Mouse (Mus musculus): ENCODE measurements at regions not wholly inside any gene's neighbourhood (a gene's known extent, or its start where the extent isn't known, plus 50 kb on each side); places are given as distances from the start of the nearest gene placed in this dataset.

DNA sequence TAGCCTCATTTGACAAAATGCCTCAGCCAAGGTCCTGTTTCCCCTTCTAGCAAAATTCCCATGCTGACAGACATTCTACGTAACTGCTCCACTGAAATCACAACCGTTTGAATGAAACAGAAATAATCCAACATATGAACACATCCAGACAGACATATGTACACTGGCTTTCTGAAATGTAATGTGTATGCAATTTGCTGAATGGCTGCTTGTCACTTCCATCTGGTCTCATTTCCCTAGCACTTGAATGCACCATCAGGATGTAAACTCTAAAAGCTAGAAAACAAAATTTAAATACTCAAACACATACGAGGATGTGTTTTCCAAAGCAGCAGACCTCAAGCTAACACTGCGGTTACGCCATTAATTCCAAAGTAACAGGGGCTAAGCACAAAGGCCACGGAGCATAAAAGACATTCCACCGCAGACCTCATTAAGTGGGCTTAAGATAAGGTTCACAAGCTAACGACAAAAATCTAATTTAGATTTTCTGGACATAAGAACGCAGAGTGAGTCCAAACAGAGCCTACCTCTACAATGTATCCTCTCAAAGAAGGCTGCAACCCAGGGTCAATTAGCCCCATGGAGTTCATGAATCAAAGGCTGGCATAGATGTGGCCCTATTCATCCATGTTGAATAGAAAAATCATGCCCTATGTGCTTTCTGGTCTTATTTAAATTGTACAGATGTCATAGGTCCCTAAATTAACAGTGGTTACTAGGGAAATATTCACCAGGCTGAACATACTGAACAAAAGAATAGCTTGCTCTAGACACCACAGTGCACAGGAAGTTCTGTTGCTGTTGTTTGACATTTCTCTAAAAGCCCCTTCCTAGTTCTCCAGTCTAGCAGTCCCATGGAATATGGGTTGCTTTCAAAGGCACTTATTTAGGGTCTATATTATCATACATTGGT, 630.5 kb downstream of the Nedd1 start:
- in situ Hi-C loops (cut with MboI, MseI): no loop called here

DNA sequence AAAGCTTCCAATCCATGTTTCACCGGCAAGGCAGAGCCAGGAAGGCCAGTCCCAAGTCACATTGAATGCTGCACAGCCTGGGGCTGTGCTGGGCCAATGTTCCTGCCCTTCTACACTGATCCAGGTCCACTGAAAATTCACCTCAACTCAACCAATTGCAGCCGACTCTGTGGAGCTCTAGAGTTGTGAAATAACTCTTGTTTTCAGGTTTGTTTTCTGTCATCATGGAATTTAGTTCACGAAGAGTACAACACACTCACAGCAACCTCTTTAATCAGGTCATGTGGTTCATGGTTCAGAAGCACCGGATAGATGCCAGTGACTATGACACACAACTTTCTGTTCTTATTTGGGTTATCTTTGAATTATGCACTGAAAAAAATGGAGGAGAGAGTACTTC, 640.1 kb downstream of the Nedd1 start:
- in situ Hi-C loops (cut with MboI, MseI): no loop called here

DNA sequence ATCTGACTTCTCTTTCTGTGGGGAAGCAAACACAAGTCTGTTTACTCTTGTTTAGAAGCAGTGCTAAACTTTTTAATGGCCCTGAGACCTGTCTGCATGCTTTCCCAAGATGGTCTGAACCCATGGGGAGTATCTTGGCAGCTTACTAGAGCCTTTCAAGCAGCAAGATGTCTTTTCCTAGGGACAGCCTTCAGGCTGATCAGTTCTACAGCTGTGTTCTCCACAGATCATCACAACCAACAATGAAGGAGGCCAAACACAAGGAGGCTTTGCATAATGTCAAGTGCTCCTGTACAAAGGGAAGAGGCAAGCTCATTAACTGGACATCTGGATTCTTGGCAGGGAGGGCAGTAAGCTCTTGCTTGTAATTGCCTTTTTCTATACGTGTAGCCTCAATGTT, 641.0 kb downstream of the Nedd1 start:
- in situ Hi-C loops (cut with MboI, MseI): no loop called here

DNA sequence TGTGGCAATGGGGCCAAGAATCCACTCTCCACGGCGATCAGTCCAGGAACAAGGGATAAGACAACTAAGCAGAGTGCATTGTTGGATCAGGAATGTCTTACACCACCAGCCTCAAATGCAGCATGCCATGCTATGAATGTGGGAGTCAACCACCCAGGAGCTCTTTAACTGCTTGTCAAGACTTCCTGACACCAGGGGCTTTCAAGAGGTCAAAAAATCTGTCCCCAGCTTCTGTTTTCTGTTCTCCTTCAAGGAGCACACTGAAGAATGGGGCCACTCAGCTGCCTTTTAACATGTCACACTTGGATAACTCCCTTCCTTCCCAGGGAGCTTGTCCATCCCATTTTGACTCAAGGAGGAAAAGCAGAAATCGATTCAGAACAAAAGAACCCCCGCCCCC, 642.8 kb downstream of the Nedd1 start:
- in situ Hi-C loops (cut with MboI, MseI): no loop called here

DNA sequence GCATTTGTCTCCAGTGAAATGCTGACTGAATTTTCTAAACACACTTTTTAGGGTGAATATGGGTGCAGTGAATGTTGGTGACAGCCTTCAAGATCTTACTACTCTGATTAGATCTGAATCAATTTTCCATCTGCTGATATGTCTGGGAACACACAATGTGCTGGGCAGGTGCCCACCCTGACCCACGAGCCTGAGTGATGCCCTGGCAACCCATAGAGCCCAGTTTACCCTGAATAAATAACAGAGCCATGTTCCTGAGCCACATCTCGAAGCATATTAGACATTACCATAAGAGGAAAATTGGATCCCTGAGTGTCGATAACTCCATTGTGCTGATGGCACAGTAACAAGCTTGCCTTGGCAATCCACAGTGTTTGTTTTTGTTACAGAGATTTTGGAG, 644.9 kb downstream of the Nedd1 start:
- in situ Hi-C loops (cut with MboI, MseI): no loop called here

DNA sequence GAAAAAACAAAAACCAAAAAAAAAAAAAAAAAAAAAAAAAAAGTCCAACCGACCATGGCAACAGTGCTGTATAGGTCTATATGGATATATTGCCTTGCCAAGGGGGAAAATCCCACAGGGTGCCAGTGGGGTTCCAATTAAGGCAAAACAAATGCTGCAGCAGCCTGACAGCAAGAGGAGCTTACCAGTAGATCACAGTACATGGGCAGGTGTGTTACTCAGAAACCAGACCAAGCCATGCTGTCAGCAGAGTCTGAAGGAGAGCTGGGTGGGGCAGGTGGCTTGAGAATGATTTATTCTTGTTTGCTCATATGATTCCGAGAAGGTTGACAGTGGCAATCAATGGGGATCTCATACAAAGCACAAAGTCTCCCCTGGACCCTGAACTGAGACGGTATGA, 645.5 kb downstream of the Nedd1 start:
- in situ Hi-C loops (cut with MboI, MseI): no loop called here

DNA sequence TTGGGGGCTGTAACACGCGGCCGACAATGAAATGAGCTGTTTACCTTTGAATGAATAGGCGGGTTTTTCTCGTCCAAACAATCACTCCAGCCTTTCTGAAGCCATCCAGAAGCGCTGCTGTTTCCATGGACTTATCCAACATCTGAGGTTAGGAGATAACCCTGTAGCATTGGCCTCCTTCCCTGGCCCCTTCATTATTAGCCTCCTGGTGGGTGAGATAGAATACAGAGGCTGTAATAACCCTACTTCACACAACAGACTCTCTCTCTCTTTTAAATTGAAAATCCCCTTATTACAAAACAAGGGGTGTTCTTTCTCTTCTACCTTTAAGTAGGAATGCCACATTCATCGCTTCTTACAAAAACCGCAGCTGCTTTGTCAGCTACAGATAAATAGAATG, 646.8 kb downstream of the Nedd1 start:
- in situ Hi-C loops (cut with MboI, MseI): no loop called here

DNA sequence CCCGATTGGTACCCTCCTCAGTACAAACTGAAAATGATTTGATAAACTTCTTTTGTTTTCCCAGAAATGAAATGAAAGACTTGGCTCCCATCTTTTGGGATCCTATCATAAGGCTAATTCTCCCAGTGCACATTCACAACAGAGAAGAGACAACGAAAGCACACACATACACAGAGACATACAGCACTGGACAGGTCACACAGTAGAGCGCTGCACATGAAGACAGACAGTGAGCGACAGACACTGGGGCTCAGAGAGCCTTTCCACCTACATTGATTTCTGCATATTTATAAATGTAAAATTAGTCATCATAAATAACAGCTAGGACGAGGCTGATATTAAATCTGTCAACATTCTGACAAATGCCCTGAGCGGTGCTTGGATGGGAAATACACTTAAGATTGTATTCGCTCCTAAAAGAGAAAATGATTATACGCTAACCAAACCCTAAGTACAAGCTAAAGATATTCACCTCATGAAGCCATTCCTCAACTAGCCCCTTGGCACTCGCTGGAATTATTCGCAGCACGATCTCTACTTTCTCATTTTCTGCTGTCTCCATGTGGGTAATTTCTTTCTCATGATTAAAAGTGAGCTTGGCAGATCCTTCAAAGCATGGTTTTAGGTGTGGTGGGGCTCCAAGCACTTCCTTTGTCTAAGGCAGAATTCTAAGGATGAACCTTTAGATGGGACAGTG, 647.4 kb downstream of the Nedd1 start:
- in situ Hi-C loops (cut with MboI, MseI): no loop called here

DNA sequence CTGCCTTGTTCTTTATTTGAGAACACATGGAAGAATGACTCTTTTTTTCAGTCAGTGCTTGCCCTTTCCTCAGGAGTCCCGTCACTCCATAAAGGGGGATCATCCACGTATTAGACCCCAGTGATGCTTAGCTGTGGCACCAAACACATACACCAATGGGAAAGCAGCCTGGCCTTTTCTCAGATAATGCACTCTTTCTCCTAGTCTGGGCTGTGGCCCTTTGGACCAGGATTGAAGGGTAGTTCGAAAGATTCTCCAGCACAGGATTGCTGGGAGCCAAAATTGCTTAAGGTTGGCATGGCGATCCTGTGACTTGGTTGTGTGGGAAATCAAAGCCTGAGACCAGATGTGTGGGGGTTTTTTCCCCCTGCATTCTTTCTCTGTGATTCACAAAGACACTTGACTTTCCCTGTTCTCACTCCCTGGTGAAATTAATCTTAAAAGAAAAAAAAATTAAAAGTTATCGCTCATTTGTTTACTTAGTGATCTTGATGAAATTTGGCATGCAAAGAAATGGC, 648.3 kb downstream of the Nedd1 start:
- in situ Hi-C loops (cut with MboI, MseI): no loop called here

DNA sequence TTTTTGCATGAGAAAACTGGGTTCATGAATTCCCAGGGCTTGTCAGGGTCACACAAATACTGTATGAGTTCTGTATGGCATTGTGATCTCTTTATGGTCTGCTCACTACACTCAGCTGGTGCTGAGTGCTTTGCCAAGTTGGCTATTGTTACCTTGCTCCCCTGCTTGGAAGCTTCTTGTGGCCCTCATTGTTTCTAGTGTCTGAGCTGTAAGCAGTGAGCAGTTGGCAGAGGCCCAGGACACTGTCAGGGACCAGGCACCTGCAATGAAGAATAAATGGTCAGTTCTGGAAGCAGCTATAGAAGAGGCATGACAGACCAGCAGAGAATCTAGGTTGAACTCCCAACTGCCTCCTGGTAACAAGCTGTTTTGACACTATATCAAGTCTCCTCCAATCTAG, 677.4 kb downstream of the Nedd1 start:
- in situ Hi-C loops (cut with MboI, MseI): no loop called here

DNA sequence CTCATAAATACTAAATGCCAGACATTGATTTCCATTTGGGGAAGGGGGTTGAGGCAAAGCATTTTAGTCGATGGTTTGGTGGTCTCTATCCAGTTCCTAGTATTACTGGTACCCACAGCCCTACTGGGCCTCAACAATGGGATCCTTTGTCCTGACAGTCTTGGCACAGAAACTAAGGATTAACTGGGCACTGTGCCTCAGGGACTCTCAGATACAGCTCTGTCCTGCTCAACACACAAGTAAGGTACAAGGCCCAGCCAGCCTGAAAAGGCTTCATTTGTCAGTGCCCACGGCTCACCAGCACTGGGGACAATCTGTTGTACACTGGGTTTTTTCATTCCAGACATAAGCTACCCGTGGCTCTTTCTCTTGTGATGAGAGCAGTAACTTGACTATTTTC, 686.0 kb downstream of the Nedd1 start:
- in situ Hi-C loops (cut with MboI, MseI): no loop called here

DNA sequence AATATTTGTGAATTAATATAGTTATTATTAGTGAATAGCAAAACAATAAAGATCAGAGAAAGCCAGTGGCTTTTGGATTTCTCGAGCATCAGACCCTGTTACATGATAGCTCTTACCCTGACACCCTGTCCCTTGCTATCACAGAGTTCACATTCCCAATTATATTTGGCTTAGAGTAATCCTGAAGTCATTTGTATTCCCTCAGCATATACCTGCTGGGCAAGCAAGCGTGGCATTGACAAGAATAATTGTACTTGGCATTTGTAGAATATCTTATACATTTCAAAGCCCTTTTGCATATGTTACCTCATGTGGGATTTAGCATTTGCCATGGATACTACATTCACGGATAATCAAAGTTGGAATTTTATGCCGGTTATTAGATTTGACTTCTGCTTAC, 692.0 kb downstream of the Nedd1 start:
- in situ Hi-C loops (cut with MboI, MseI): no loop called here

DNA sequence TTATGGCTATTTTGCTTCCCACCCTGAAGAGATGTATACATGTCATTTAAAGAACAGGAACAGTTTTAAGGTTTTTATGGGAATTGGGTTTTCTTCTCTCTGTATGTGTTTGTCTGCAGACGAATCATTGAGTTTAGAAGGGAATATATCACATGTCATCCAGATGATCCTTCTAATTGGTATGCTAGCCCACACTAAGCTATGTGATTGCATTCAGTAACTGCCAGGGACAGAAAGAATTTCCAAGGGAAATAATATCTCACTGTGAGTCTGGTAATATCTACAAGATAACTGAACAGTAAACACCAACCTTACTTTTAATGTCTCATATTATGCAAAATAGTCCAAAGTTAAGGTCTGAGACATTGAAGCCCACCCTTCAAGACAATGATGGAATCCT, 698.0 kb downstream of the Nedd1 start:
- in situ Hi-C loops (cut with MboI, MseI): loop anchor here in 1 of 2 experiments (10.0 kb wide), 1 partner anchor 1791 kb away; no protein-coding TSS in a partner anchor

DNA sequence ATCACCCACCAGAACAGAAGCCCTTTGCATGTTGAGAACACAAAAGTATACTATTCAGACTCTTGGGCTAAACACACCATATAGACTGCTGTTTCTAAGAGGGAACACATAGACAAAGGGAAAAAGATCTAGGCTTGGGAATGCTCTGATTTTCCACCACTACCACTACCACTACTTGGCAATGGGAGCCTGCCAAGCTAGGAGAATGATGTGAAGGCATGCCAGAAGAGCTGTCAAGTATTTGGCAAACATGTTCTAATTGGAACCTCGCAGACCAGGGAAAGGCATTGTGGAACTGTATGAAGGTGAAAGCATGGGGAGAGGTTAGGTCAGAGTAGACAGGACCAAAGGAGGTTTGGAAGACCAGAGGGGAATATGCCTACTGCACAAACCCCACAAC, 701.2 kb downstream of the Nedd1 start:
- in situ Hi-C loops (cut with MboI, MseI): loop anchor here in 1 of 2 experiments (10.0 kb wide), 1 partner anchor 1794 kb away; no protein-coding TSS in a partner anchor

DNA sequence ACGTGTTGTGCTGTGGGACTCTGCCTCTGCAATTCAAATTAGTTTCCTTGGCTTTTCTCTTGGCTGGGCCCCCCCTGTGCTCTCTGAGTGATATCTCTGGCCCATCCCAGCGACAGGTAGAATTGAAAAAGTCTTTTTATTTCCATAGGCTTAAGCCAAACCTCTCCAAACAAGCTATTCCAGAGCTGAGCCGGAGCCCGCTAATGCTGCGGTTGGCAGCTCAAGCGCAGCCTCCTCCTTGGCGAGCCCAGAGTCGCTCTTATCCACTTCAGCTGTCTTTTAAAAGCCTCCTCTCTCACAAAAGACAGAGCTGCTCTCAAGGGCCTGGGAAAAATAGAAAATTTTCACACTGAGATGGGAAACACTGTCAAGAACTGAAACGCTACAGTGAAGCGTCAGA, 712.7 kb downstream of the Nedd1 start:
- in situ Hi-C loops (cut with MboI, MseI): no loop called here

DNA sequence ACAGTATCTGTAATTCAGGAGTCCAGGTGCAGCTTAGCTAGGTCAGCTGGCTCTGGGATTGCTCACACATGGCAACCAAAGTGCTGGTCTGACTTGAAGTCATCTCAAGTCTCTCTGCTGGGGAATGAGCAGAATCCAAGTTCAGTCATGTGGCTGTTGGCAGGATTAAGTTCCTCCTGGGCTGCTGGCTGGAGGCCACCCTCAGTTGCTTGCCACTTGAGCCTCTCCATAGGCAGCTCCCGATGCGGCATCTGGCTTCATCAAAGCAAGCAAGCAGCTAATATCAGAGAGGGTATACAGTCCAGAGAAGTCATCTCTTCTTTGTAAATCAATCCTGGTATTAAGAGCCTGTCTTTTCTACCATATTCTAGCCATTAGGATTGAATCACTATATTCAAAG, 714.3 kb downstream of the Nedd1 start:
- in situ Hi-C loops (cut with MboI, MseI): no loop called here

DNA sequence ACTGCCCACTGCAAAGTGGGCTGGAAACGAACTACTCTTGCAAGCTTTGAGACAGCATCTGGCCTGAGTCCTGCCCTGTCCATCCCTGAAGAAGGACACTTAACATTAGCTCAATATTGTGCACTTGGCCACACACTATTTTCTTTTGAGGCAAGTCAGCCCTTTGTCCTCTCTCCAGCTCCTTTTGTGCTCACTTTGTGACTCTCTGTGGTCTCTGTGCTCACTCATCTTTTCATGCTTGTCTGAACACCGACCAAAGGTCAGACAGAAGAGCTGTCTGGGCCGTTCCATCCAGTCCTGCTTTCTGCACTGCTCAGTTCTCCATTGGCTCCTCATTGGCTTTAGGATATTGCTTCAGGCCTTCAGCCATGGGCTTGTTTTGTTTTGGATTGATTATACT, 715.8 kb downstream of the Nedd1 start:
- in situ Hi-C loops (cut with MboI, MseI): no loop called here

DNA sequence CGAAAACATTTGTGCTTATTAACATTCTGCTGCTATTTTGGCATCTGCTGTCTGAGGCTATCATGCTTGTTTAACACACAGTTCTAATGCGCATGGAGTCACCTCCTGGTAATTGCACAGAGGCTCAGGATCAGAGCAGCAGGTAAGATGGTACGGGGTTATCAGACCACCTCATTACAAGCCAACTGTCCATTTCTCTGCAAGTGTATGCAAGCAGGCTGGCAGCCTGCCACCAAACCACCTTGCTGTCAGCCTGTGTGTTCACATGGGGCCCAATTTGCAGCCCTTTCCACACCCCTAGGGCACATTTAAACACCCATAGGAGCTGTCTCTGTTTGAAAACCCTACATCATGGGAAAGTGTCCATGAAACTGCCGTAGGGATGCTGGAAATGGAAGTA, 731.2 kb downstream of the Nedd1 start:
- in situ Hi-C loops (cut with MboI, MseI): no loop called here

DNA sequence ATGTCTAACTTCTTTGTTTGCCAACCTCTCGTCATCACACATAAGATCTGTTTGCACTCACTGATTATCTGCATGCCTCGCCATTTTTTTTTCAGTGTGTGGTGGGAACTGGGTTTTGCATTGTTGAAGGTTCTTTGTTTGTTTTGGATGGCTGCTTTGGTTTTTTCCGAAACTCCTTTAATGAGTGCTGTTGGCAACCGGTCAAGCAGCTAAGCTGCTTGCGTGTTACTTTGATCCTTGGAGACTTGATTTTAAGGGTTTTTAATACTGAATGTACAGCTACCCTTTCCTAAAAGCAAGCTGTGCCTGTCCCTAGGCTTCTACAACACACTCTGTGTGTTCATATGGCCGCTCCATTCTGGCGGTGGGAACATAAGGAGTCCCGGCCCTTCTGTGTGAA, 733.9 kb downstream of the Nedd1 start:
- in situ Hi-C loops (cut with MboI, MseI): no loop called here

DNA sequence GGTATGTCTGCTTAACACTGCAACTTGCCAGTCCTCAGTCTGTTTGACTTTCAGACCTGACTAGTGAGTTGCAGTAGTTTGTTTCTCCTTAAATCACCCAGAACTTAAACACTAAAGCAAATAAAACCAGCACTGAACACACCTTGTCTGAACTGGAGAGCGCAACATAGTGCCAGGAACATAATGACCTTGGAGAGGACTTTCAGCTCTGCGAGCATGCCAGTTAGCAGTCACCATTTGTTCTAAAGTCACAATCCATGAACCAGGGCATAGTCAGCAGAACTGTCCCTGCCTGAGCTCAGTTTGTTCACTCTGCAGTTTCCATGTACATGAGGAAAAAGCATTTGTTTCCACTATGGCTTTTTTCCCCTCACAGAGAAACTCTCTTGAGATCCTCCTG, 742.4 kb downstream of the Nedd1 start:
- in situ Hi-C loops (cut with MboI, MseI): no loop called here

DNA sequence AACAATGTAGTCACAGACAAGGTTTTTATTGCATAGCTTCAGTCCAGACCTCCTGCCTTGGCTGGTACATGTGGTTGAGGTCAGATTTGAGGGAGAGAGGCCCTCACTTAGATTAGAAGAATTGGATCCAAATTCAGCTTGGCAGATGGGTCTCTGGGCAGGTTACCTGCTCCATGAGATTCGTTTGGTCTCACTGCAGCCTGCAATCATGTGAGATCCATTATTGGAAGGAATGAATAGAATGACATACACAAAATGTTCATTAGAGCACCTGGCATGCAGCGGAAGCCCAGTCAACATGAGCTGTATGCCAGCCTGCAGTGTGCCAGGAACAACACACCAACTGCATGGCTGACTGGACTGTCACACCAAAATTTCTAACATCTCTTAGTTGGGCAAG, 750.3 kb downstream of the Nedd1 start:
- in situ Hi-C loops (cut with MboI, MseI): no loop called here

DNA sequence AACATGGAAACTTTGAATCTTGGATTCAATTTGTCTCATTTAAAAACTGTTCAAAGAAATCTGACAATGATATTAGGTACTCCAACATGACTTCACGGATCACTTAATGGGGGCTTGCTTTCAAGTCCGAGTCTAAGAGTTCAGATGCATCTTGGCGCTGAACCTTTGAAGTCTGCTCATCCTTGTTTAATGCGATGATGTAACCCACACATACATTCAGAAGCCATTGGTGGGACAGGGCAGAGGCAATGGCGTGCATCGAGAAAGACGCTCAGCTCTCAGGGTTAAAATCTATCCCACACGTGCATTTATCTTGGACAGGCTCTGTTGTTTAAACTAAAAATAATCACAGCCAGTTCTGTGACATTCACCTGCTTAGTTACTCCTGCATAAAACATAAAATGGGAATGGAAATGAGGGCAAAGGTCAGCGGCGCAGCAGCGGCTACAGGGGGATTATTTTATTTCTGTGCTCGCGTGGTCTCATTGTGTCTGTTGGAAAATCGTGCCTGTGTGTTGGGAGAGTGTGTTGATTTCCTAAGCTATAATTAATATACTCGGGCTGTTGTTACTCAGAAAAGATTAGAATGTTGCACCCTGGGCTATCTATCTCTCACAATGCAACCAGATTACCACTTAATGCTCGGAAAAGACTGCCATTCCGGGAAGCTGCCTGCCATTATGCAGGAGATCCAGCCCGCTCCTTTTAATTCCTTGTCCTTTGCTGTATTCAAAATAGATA, 754.5 kb downstream of the Nedd1 start:
- in situ Hi-C loops (cut with MboI, MseI): no loop called here
